Mouse (Mus musculus): ENCODE measurements at regions not wholly inside any gene's neighbourhood (a gene's known extent, or its start where the extent isn't known, plus 50 kb on each side); places are given as distances from the start of the nearest gene placed in this dataset.
A peak's percentile ranks its signal among the peaks of the same experiment; 100 is the strongest.

DNA sequence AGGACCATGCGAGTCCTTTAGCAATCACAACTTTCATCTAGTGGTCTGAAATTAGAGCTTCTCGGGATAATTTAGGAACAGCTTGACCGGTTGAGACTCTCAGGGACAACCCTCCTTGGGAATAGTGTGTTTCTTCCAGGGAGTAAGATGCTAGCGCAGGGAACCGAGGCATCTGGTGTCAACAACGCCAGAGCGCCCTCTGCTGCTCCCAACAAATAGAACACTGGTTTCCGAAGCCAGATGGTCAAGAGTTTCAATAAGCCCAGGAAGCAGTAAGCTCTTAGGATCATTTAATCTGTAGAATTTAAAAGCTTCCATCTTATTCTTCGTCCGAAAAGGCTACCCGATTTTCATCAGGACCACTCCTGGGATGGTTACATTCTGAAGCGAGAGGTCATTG is 149.8 kb upstream of the Cypt12 start:
- TF ChIP-seq CTCF (IDR thresholded peaks at IDR 0.05; ENCODE audit: low read depth, low read length) (0 out of 2 replicates have a peak, but pooled peaks have one; percentile 20), POLR2A (IDR thresholded peaks at IDR 0.05; ENCODE audit: borderline replicate concordance, low read depth, low read length) (no peak)
